Mouse (Mus musculus): ENCODE data around the gene Ppp1r15a. TPM values are rescaled to one million over a fixed set of nuclear protein-coding genes. Genes with fewer than 3 reads are reported as not detected.

The Ppp1r15a gene
- polyA plus RNA-seq, 1 experiment from 2014 or later = 14.2 TPM

DNA sequence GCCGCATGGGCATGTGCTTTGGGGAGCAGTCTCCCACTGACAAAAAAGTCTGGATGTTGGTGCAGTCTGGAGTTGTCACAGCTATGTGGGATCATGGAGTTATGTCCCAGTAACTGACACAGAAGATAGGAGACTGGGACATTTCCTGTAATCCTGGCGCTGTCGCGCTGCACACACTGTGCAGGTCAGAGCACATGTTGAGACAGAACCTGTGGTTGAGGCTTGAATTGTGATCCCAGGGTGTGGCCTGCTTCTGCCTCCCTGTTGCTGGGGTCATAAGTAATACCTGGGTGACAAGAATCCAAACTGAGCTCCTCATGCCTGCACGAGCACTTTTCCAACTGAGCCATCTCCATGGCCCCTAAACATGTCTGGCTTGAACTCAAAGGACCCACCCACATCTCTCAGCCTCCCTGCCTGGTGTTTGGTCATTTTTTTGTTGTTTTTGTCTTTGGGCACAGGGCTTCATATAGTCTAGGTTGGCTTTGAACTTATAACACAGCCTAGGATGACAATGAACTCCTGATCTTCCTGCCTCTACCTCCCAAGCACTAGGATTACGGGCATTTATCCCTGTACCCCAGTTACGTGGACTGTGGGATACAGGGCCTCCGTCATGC lies 33.7 kb downstream of the Ppp1r15a start:
- H3K36me3 ChIP-seq (ENCODE audit: control insufficient read depth, insufficient read depth, low read length) = peaks cover 36% of the 10 kb centered on the region
- ATAC-seq (ENCODE audit: low read depth) = no peak
- 96% methylated on average over 8 of the region's 8 CpGs for WGBS

DNA sequence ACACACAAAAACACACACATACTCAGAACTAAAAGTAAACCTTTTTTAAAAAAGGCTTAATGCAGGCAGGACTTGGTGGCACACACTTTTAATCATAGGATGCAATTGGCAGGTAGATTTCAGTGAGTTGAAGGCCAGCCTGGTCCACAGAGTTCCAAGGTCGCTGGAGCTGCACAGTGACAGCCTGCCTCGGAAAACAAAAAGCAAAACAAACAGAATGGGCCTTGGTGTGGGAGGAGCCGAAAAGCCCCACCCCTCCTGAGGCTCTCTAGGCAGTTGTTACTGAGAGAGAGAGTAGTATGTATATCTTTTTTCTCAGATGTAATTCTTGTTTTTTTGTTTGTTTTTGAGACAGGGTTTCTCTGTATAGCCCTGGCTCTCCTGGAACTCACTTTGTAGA lies 34.8 kb downstream of the Ppp1r15a start:
- Histone ChIP-seq H3K4me2 (ENCODE audit: low read depth, low read length) (no peak overlapping the region), H3K36me3 (ENCODE audit: control insufficient read depth, insufficient read depth, low read length) (peaks cover 30% of the 10 kb centered on the region), H3K27me3 (ENCODE audit: control insufficient read depth, insufficient read depth, low read length) (no peaks in the 10 kb centered on the region), H3K4me1 (ENCODE audit: control insufficient read depth, insufficient read depth, low read length) (peaks cover 4% of the 10 kb centered on the region; the same call in 1 of the 2 replicates), H3K9me3 (ENCODE audit: control insufficient read depth, low read length) (no peaks in the 10 kb centered on the region), H3K27ac (ENCODE audit: low read depth, low read length) (no peak overlapping the region), H3K9ac (replicated peaks; ENCODE audit: low read depth, low read length) (no peak overlapping the region; the same call in 1 of the 2 replicates), H3K4me3 (ENCODE audit: low read depth, low read length) (no peak overlapping the region)
- 11% methylated on average over 3 of the region's 3 CpGs for WGBS
- ATAC-seq (ENCODE audit: low read depth) = no peak

More for the DNA sequence above, 33.7 kb downstream of the Ppp1r15a start:
- Histone ChIP-seq H3K4me1 (ENCODE audit: control insufficient read depth, insufficient read depth, low read length) (peaks cover 4% of the 10 kb centered on the region; the same call in 1 of the 2 replicates), H3K9me3 (ENCODE audit: control insufficient read depth, low read length) (no peaks in the 10 kb centered on the region), H3K27me3 (ENCODE audit: control insufficient read depth, insufficient read depth, low read length) (no peaks in the 10 kb centered on the region), H3K9ac (replicated peaks; ENCODE audit: low read depth, low read length) (no peak overlapping the region), H3K4me3 (ENCODE audit: low read depth, low read length) (no peak overlapping the region), H3K4me2 (ENCODE audit: low read depth, low read length) (no peak overlapping the region), H3K27ac (ENCODE audit: low read depth, low read length) (no peak overlapping the region)

DNA sequence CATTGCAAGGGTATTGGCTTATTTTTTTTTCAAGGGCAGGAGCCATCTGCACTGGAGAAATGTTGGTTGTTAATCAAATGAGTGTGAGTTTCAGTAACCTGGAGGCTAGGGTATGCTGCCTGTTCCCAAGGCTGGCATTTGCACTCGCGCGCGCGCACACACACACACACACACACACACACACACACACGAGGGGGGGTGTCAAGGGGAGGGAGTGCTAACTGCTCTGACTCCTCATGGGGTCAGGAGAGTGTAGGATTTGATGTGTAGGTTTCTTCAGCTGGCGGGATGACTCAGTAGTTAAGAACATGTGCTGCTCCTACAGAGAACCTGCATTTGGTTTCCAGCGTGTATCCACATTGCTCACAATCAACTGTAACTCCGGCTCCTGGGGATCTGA lies 35.2 kb downstream of the Ppp1r15a start:
- no peak overlapping the region for H3K4me2 ChIP-seq (ENCODE audit: low read depth, low read length)
- H3K4me3 ChIP-seq (ENCODE audit: low read depth, low read length) = no peak overlapping the region
- no peak overlapping the region for H3K9ac ChIP-seq (replicated peaks; ENCODE audit: low read depth, low read length)
- WGBS = 21% methylated on average over 9 of the region's 9 CpGs
- H3K27ac ChIP-seq (ENCODE audit: low read depth, low read length) = no peak overlapping the region
- peak; percentile 28; the same call in 1 of the 2 replicates for ATAC-seq (ENCODE audit: low read depth)
- no peaks in the 10 kb centered on the region for H3K27me3 ChIP-seq (ENCODE audit: control insufficient read depth, insufficient read depth, low read length)
- H3K36me3 ChIP-seq (ENCODE audit: control insufficient read depth, insufficient read depth, low read length) = peaks cover 26% of the 10 kb centered on the region
- H3K4me1 ChIP-seq (ENCODE audit: control insufficient read depth, insufficient read depth, low read length) = peaks cover 4% of the 10 kb centered on the region; the same call in 1 of the 2 replicates
- no peaks in the 10 kb centered on the region for H3K9me3 ChIP-seq (ENCODE audit: control insufficient read depth, low read length)

DNA sequence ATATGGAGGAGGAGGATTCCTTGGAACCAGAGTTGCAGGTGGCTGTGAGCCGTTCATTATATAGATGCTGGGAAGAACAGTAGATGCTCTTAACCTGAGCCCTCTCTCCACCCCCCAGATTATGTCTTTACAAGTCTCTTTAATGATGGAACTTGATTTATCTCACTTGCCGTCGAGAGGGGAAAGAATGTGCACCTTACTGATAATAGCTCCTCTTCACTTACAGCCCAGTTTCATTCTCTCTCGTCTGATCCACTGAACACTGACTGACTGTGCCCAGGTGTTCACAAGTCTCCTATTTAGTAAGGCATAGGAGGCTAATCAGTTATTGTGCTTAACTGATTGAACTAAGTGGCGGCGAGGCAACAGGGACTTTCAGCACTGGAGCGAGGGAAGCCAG lies 36.5 kb downstream of the Ppp1r15a start:
- no peak overlapping the region for H3K27ac ChIP-seq (ENCODE audit: low read depth, low read length)
- WGBS = 59% methylated on average over 7 of the region's 7 CpGs
- no peak for ATAC-seq (ENCODE audit: low read depth)
- no peak overlapping the region for H3K9ac ChIP-seq (replicated peaks; ENCODE audit: low read depth, low read length)
- no peaks in the 10 kb centered on the region for H3K27me3 ChIP-seq (ENCODE audit: control insufficient read depth, insufficient read depth, low read length)
- no peaks in the 10 kb centered on the region for H3K9me3 ChIP-seq (ENCODE audit: control insufficient read depth, low read length)
- H3K4me3 ChIP-seq (ENCODE audit: low read depth, low read length) = no peak overlapping the region
- H3K4me2 ChIP-seq (ENCODE audit: low read depth, low read length) = no peak overlapping the region
- peaks cover 4% of the 10 kb centered on the region; the same call in 1 of the 2 replicates for H3K4me1 ChIP-seq (ENCODE audit: control insufficient read depth, insufficient read depth, low read length)
- peaks cover 18% of the 10 kb centered on the region for H3K36me3 ChIP-seq (ENCODE audit: control insufficient read depth, insufficient read depth, low read length)

DNA sequence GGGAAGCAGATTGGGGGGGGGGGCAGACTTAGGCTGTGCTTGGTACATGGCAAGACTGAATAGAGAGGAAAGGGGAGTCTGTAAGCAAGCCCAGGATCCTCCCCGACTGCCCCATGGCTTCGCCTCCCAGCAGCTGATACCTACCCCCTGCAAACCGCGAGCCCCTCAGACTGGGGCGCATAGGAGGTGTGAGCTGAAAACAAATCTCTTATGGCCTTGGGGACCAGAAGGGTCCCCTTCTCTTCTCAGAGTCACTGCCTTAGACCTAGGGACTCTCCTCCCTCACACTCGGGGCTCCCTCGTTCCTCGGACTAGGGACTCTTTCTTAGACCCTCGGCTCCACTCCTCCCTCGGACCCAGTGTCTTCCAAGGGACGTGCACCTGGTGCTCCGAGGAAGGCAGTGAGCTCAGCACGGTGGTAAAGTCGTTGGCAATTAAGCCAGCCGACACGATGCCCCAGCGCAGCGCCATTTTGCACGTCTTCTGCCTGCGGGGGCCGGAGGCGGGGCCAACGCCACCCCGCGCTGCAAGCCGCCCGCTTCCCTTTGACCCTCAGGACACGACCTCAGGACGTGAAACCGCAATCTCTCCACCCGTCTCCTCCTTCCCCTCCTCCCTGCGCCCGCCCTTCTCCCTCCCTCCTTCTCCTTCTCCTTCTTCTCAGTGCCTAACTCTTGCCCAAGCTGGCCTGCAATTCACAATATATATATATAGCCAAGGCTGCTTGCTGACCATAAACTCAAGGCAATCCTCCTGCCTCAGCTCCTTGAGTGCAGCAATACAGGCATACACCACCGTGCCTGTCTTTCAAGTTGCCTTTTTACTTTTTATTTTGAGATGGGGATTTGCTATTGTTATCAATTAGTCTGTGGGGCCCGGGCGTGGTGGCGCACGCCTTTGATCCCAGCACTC lies 37.5 kb downstream of the Ppp1r15a start, which contains the start of gene Dhdh:
Gene Dhdh, minus strand, starts transcription at position 513 of the 912 bp plus-strand sequence.
- 9% methylated on average over 38 of the region's 38 CpGs for WGBS
- Histone ChIP-seq H3K27ac (ENCODE audit: low read depth, low read length) (peak within 1 kb of the TSS; percentile 74), H3K36me3 (ENCODE audit: control insufficient read depth, insufficient read depth, low read length) (0 out of 2 replicates have a peak, but pooled peaks cover 9% of the 10 kb centered on the region), H3K4me1 (ENCODE audit: control insufficient read depth, insufficient read depth, low read length) (peaks cover 4% of the 10 kb centered on the region; the same call in 1 of the 2 replicates), H3K4me2 (ENCODE audit: low read depth, low read length) (peak within 1 kb of the TSS; percentile 53), H3K9me3 (ENCODE audit: control insufficient read depth, low read length) (no peaks in the 10 kb centered on the region), H3K4me3 (ENCODE audit: low read depth, low read length) (peak within 1 kb of the TSS; percentile 31), H3K9ac (replicated peaks; ENCODE audit: low read depth, low read length) (peak within 1 kb of the TSS; percentile 44), H3K27me3 (ENCODE audit: control insufficient read depth, insufficient read depth, low read length) (no peaks in the 10 kb centered on the region)
- peak; percentile 50 for ATAC-seq (ENCODE audit: low read depth)

DNA sequence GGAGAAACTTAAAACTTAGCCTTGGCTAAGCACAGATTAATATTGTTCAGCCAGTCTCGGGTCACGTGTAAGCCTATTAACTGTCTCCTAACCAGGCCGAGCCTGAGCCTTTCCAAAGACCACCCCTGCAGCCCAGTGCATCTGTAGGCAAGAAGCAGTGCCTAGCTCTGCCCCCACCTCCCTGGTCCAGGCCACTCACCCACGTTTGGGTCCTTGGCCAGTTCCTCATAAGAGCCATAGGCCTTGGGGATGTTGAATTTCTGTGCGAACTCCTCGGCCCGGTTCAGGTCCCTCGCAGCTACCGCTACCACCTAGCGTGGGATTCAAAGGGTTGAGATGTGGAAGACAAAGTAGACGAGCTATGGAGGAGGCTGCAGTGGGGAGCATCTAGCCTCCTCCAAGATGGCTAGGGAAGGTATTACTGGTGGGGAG lies 38.2 kb downstream of the Ppp1r15a start:
- peak; percentile 55 for ATAC-seq (ENCODE audit: low read depth)
- H3K27ac ChIP-seq (ENCODE audit: low read depth, low read length) = peak overlapping the region; percentile 74
- no peaks in the 10 kb centered on the region for H3K27me3 ChIP-seq (ENCODE audit: control insufficient read depth, insufficient read depth, low read length)
- peak overlapping the region; percentile 31; the same call in 1 of the 2 replicates for H3K4me3 ChIP-seq (ENCODE audit: low read depth, low read length)
- H3K4me1 ChIP-seq (ENCODE audit: control insufficient read depth, insufficient read depth, low read length) = peaks cover 4% of the 10 kb centered on the region; the same call in 1 of the 2 replicates
- H3K9ac ChIP-seq (replicated peaks; ENCODE audit: low read depth, low read length) = peak overlapping the region; percentile 44; the same call in 1 of the 2 replicates
- 0 out of 2 replicates have a peak, but pooled peaks cover 2% of the 10 kb centered on the region for H3K36me3 ChIP-seq (ENCODE audit: control insufficient read depth, insufficient read depth, low read length)
- H3K9me3 ChIP-seq (ENCODE audit: control insufficient read depth, low read length) = no peaks in the 10 kb centered on the region
- 25% methylated on average over 11 of the region's 11 CpGs for WGBS
- H3K4me2 ChIP-seq (ENCODE audit: low read depth, low read length) = peak overlapping the region; percentile 53

DNA sequence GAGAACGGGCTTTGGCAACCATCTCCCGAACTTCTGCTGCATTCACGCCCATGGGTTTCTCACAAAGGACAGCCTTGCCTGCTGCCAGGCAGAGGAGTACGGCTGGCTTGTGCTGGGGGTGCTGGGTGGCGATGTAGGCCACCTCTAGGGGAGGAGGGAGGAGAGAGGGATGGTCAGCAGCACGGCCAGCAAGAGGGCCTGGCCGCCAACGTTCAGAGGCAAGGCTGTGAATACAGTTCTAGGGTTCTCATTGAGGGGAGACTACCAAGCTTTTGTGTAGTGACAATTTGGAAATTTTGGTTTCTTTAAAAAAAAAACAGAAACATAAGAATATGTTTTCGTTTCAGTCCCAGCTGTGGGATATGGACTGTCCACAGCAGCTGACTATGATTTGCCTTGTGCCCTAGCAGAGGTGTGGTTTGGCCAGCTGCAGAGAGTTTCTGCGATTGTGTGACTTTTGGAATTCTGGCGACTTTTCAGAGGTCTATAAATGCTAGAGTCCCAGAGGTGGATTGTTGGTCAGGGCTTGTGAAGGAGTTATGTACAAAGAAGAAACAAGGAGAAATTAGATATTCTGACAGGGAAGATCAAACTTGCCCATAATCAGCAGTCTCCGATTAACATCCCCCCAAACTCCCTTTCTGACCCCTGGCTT lies 39.2 kb downstream of the Ppp1r15a start, which contains the start of gene Gm45808:
Gene Gm45808, minus strand, starts transcription at position 51 of the 655 bp plus-strand sequence.
- Histone ChIP-seq H3K4me3 (ENCODE audit: low read depth, low read length) (no peak within 1 kb of the TSS), H3K9ac (replicated peaks; ENCODE audit: low read depth, low read length) (no peak within 1 kb of the TSS), H3K27me3 (ENCODE audit: control insufficient read depth, insufficient read depth, low read length) (no peaks in the 10 kb centered on the region), H3K9me3 (ENCODE audit: control insufficient read depth, low read length) (no peaks in the 10 kb centered on the region), H3K36me3 (ENCODE audit: control insufficient read depth, insufficient read depth, low read length) (no peaks in the 10 kb centered on the region), H3K4me2 (ENCODE audit: low read depth, low read length) (no peak within 1 kb of the TSS), H3K4me1 (ENCODE audit: control insufficient read depth, insufficient read depth, low read length) (peaks cover 4% of the 10 kb centered on the region; the same call in 1 of the 2 replicates), H3K27ac (ENCODE audit: low read depth, low read length) (no peak within 1 kb of the TSS)
- WGBS = 82% methylated on average over 12 of the region's 12 CpGs
- ATAC-seq (ENCODE audit: low read depth) = no peak

DNA sequence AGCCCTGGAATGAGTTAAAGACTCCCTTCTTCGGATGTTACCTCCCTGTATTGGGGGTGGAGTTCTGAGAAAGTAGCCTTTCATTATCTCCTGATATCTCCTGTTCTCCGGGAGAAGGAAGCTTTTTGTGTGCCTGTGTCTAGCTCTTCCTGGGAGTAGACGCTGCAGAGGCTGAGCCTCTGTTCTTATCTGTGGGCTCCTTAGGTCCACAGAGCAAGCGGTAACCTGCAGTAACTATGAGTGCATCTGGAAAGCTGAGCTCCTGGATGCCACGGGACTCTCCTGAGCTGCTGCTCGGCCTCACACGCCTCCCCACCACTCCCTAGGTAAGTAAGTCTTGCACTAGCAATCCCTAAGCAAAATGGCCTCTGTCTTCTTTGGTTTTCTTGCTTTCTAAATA lies 39.9 kb downstream of the Ppp1r15a start:
- Histone ChIP-seq H3K9ac (replicated peaks; ENCODE audit: low read depth, low read length) (no peak overlapping the region), H3K27ac (ENCODE audit: low read depth, low read length) (no peak overlapping the region), H3K27me3 (ENCODE audit: control insufficient read depth, insufficient read depth, low read length) (no peaks in the 10 kb centered on the region), H3K4me2 (ENCODE audit: low read depth, low read length) (no peak overlapping the region), H3K4me3 (ENCODE audit: low read depth, low read length) (no peak overlapping the region), H3K9me3 (ENCODE audit: control insufficient read depth, low read length) (no peaks in the 10 kb centered on the region), H3K4me1 (ENCODE audit: control insufficient read depth, insufficient read depth, low read length) (peaks cover 4% of the 10 kb centered on the region; the same call in 1 of the 2 replicates), H3K36me3 (ENCODE audit: control insufficient read depth, insufficient read depth, low read length) (no peaks in the 10 kb centered on the region)
- 83% methylated on average over 7 of the region's 7 CpGs for WGBS
- ATAC-seq (ENCODE audit: low read depth) = no peak
